Mouse (Mus musculus) forebrain, embryonic 10.5 days (tissue): ENCODE data around the gene Enox1. TPM values are rescaled to one million over a fixed set of nuclear protein-coding genes. Genes with fewer than 3 reads are reported as not detected.

ENCODE experiments used
- DNase-seq: peaks from one replicate; pipeline ENCODE4 v3.0.0-alpha.2; 2017; ENCODE audit warnings: low spot score; ENCODE audit errors: extremely low spot score
- H3K27ac ChIP-seq: fragments of 300-500 bp; sonication (generic); 2 replicates; pipeline ENCODE4 v1.5.1; 2016; ENCODE audit warnings: mild to moderate bottlenecking
- H3K27me3 ChIP-seq: fragments of 300-500 bp; sonication (generic); 2 replicates; pipeline ENCODE4 v1.6.1; 2016; ENCODE audit warnings: mild to moderate bottlenecking; ENCODE audit not compliant: poor library complexity, severe bottlenecking
- H3K36me3 ChIP-seq: fragments of 300-500 bp; sonication (generic); replicated peaks from 2 replicates; pipeline ENCODE4 v1.6.1; 2016; ENCODE audit warnings: mild to moderate bottlenecking, moderate library complexity
- H3K4me1 ChIP-seq: fragments of 300-500 bp; sonication (generic); 2 replicates; pipeline ENCODE4 v1.6.1; 2016
- H3K4me3 ChIP-seq: fragments of 300-500 bp; sonication (generic); 2 replicates; pipeline ENCODE4 v1.5.1; 2016; ENCODE audit warnings: mild to moderate bottlenecking, moderate library complexity
- H3K9me3 ChIP-seq: fragments of 300-500 bp; sonication (generic); 2 replicates; pipeline ENCODE4 v1.6.1; 2016; ENCODE audit warnings: mild to moderate bottlenecking, moderate library complexity
- WGBS: fragments of 180-500 bp; shearing (Covaris S2); methylation state at CpG from one replicate; pipeline ENCODE4 v1.1.7; 2016; 5-methylcytosine and 5-hydroxymethylcytosine counted together
- polyA plus RNA-seq: library from polyadenylated mRNA; unstranded; fragments of >200 nt; fragmentation: Nextera tagmentation; extraction: Ambion mirVana; gene quantifications from 2 replicates; pipeline ENCODE4 v1.2.1, GENCODE M21; 2016

Gene Enox1
- polyA plus RNA-seq, 1 experiment from 2014 or later = 11.9 TPM

- Histone ChIP-seq H3K27ac (no peak overlapping the region), H3K4me3 (no peak overlapping the region), H3K9me3 (no peaks in the 10 kb centered on the region), H3K4me1 (peaks cover 27% of the 10 kb centered on the region), H3K36me3 (no peaks in the 10 kb centered on the region), H3K27me3 (peaks cover 19% of the 10 kb centered on the region; the same call in 1 of the 2 replicates)
- 95% methylated on average over 6 of the region's 6 CpGs for WGBS
- DNase-seq = no peak
Observed at GRCm38 (mm10) chr14:77647017-77647416, 490.5 kb downstream of the Enox1 start.

- H3K27me3 ChIP-seq = peaks cover 23% of the 10 kb centered on the region; the same call in 1 of the 2 replicates
- peaks cover 33% of the 10 kb centered on the region for H3K4me1 ChIP-seq
- WGBS = 74% methylated on average over 8 of the region's 8 CpGs
- no peak for DNase-seq
- H3K9me3 ChIP-seq = no peaks in the 10 kb centered on the region
- peak overlapping the region; percentile 51; the same call in 1 of the 2 replicates for H3K27ac ChIP-seq
- no peak overlapping the region for H3K4me3 ChIP-seq
- H3K36me3 ChIP-seq = no peaks in the 10 kb centered on the region
Observed at GRCm38 (mm10) chr14:77648305-77648704, 491.7 kb downstream of the Enox1 start.

DNA sequence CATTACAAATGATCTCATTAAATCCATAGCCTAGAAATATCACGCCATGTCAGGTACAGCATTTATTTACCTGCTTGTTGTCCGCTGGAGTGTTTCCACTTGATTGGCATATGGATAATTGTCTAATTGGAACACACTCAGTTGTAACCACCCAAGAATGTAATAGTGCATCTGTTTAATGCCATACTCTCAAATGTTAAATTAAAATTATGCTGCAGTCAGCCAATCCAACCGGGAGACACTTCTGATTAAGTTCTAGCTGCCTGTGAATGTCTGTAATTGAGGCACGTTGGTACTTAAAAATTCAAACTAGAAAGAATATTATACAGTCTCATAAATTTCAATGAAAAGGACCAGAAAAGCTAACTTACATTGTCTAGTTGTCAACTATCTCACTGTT, 502.2 kb downstream of the Enox1 start:
- no peak overlapping the region for H3K4me3 ChIP-seq
- H3K27me3 ChIP-seq = peaks cover 6% of the 10 kb centered on the region; the same call in 1 of the 2 replicates
- no peaks in the 10 kb centered on the region for H3K36me3 ChIP-seq
- no peak for DNase-seq
- no peak overlapping the region for H3K27ac ChIP-seq
- peaks cover 24% of the 10 kb centered on the region for H3K4me1 ChIP-seq
- peaks cover 8% of the 10 kb centered on the region; the same call in 1 of the 2 replicates for H3K9me3 ChIP-seq
- 96% methylated on average over 4 of the region's 4 CpGs for WGBS

- no peak for DNase-seq
- H3K27ac ChIP-seq = no peak overlapping the region
- no peak overlapping the region for H3K4me3 ChIP-seq
- peaks cover 33% of the 10 kb centered on the region for H3K4me1 ChIP-seq
- H3K27me3 ChIP-seq = no peaks in the 10 kb centered on the region
- H3K9me3 ChIP-seq = no peaks in the 10 kb centered on the region
- 84% methylated on average over 7 of the region's 7 CpGs for WGBS
- H3K36me3 ChIP-seq = no peaks in the 10 kb centered on the region
Observed at GRCm38 (mm10) chr14:77662273-77662672, 505.7 kb downstream of the Enox1 start.

DNA sequence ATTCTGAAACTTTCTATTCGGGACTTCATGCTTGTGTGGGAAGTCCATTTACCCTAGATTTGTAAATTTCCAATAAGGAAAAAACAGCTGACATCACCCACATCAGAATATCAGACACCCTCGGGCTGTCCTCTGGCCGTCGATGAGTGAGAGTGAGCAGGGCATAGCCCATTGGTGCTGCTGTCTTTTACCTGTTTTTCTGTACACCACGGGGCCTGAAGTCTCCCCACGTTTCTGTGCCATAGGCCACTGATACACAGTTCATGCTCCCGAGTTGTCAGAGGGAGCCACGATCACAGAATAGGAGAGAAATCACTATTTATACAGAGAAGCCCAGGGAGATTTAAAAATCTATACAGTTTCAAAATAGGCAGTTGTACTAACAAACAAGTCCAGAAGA, 506.4 kb downstream of the Enox1 start:
- no peak for DNase-seq
- no peaks in the 10 kb centered on the region for H3K36me3 ChIP-seq
- H3K4me1 ChIP-seq = peaks cover 35% of the 10 kb centered on the region
- no peaks in the 10 kb centered on the region for H3K27me3 ChIP-seq
- H3K27ac ChIP-seq = no peak overlapping the region
- WGBS = 85% methylated on average over 8 of the region's 8 CpGs
- H3K9me3 ChIP-seq = no peaks in the 10 kb centered on the region
- no peak overlapping the region for H3K4me3 ChIP-seq

GRCm38 (mm10) chr14:77668096-77668495, 511.5 kb downstream of the Enox1 start:
- Histone ChIP-seq H3K9me3 (no peaks in the 10 kb centered on the region), H3K27ac (no peak overlapping the region), H3K4me1 (peaks cover 48% of the 10 kb centered on the region), H3K36me3 (no peaks in the 10 kb centered on the region), H3K4me3 (no peak overlapping the region), H3K27me3 (no peaks in the 10 kb centered on the region)
- no peak for DNase-seq
- WGBS = 79% methylated on average over 3 of the region's 3 CpGs

GRCm38 (mm10) chr14:77669494-77669893, 512.9 kb downstream of the Enox1 start:
- no peaks in the 10 kb centered on the region for H3K36me3 ChIP-seq
- DNase-seq = no peak
- H3K4me3 ChIP-seq = no peak overlapping the region
- no peak overlapping the region for H3K27ac ChIP-seq
- no peaks in the 10 kb centered on the region for H3K27me3 ChIP-seq
- peaks cover 46% of the 10 kb centered on the region for H3K4me1 ChIP-seq
- WGBS = 91% methylated on average over 7 of the region's 7 CpGs
- no peaks in the 10 kb centered on the region for H3K9me3 ChIP-seq

GRCm38 (mm10) chr14:77670945-77671344, 514.4 kb downstream of the Enox1 start:
- WGBS = 87% methylated on average over 5 of the region's 5 CpGs

GRCm38 (mm10) chr14:77671961-77672360, 515.4 kb downstream of the Enox1 start:
- 86% methylated on average over 11 of the region's 11 CpGs for WGBS

More at GRCm38 (mm10) chr14:77670945-77671344, 514.4 kb downstream of the Enox1 start:
- no peaks in the 10 kb centered on the region for H3K36me3 ChIP-seq
- no peak overlapping the region for H3K4me3 ChIP-seq
- no peak overlapping the region for H3K27ac ChIP-seq
- no peak for DNase-seq
- no peaks in the 10 kb centered on the region for H3K27me3 ChIP-seq
- H3K4me1 ChIP-seq = peaks cover 39% of the 10 kb centered on the region
- H3K9me3 ChIP-seq = no peaks in the 10 kb centered on the region

GRCm38 (mm10) chr14:77673138-77673537, 516.6 kb downstream of the Enox1 start:
- Histone ChIP-seq H3K4me3 (no peak overlapping the region), H3K27me3 (no peaks in the 10 kb centered on the region), H3K4me1 (peaks cover 36% of the 10 kb centered on the region), H3K36me3 (no peaks in the 10 kb centered on the region), H3K27ac (peak overlapping the region; percentile 44; the same call in 1 of the 2 replicates), H3K9me3 (no peaks in the 10 kb centered on the region)
- 57% methylated on average over 8 of the region's 8 CpGs for WGBS
- DNase-seq = no peak

More at GRCm38 (mm10) chr14:77671961-77672360, 515.4 kb downstream of the Enox1 start:
- Histone ChIP-seq H3K27ac (no peak overlapping the region), H3K27me3 (no peaks in the 10 kb centered on the region), H3K4me3 (no peak overlapping the region), H3K9me3 (no peaks in the 10 kb centered on the region), H3K36me3 (no peaks in the 10 kb centered on the region), H3K4me1 (peaks cover 39% of the 10 kb centered on the region)
- DNase-seq = no peak

DNA sequence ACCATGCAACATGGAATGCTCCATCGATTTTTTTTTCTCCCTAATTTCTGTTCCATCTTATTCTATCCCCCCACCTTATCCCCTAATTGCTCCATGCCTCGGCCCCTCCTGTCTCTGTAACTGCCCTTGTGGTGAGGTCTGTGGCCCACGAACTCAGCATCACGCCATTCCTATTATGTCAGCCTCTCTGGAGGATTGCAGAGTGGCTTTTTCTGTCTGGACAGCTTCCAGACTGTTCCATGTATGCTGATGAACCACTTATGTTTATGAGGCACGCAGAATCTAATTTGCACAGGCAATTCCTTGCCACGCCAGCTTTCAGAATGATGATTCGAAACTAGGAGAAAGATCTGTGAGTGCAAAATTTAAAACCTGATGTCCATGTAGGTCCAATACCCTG, 521.4 kb downstream of the Enox1 start:
- no peak overlapping the region for H3K27ac ChIP-seq
- peaks cover 8% of the 10 kb centered on the region for H3K4me1 ChIP-seq
- DNase-seq = no peak
- H3K9me3 ChIP-seq = no peaks in the 10 kb centered on the region
- H3K4me3 ChIP-seq = no peak overlapping the region
- no peaks in the 10 kb centered on the region for H3K36me3 ChIP-seq
- no peaks in the 10 kb centered on the region for H3K27me3 ChIP-seq
- 85% methylated on average over 7 of the region's 7 CpGs for WGBS

DNA sequence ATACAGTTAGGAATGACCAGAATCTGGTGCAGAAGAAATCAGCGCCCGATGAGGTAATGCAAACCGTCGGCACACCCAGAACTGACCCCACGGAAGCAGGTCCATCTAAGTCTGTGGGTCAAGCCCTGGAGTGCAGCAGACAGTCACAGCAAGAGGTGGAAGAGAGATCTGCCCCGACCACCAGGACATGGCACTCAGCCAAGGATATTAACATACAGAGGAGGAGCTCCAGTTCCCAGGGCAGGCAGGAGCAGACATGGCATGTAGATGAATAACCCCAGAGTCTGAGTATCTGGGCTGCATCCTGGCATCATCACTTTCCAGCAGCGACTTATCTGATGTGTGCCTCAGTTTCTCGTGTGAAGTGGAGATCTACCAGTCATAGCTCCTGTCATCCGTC, 523.3 kb downstream of the Enox1 start:
- H3K27me3 ChIP-seq = no peaks in the 10 kb centered on the region
- DNase-seq = no peak
- no peaks in the 10 kb centered on the region for H3K36me3 ChIP-seq
- H3K27ac ChIP-seq = no peak overlapping the region
- H3K9me3 ChIP-seq = no peaks in the 10 kb centered on the region
- H3K4me3 ChIP-seq = no peak overlapping the region
- no peaks in the 10 kb centered on the region for H3K4me1 ChIP-seq
- 94% methylated on average over 9 of the region's 9 CpGs for WGBS

DNA sequence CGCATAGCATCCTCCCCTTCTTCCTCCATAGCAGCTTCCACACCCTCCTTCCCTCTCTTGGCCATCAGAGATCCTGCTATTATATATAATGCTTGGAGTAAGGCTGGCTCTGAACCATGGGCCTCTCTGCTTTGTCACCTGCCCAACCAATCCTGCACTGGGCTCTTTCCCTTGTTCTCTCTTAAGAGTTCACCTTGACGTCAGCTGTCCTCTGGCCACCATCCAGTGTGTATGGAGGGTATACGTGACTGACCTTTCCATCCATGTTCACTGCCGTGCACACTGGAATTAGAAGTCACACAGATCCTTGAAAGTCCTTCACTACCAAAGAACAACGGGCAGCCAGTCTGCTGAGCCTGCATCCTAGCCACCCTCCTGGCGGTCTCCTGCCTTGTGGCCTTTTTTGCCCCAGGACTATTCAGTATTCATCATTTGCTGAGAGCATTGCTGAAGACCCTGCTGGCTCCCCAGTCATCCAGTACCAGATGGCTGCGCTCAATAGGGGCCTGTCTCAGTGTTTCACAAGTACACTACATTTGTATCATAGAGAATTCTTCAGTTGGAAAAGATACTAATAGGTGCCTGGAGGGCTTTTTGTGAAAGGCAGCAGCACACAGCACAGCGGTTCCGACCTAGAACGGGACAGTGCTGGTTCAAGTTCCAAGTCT, 526.5 kb downstream of the Enox1 start:
- Histone ChIP-seq H3K9me3 (no peaks in the 10 kb centered on the region), H3K27me3 (no peaks in the 10 kb centered on the region), H3K36me3 (no peaks in the 10 kb centered on the region), H3K4me3 (no peak overlapping the region), H3K4me1 (no peaks in the 10 kb centered on the region), H3K27ac (no peak overlapping the region)
- DNase-seq = no peak
- WGBS = 92% methylated on average over 10 of the region's 10 CpGs
